Mouse (Mus musculus) ES-Bruce4 (cell line): ENCODE results near the gene Tst.

Experiments used
- CTCF ChIP-seq: IDR thresholded peaks from one replicate; pipeline ENCODE4 v1.8.1; 2011; ENCODE audit warnings: low read depth, low read length
- EP300 ChIP-seq: IDR thresholded peaks from 2 replicates; pipeline ENCODE4 v1.6.1; 2011; ENCODE audit warnings: low read depth, low read length; ENCODE audit not compliant: insufficient read depth
- POLR2A ChIP-seq: IDR thresholded peaks from one replicate; pipeline ENCODE4 v1.8.1; 2011; ENCODE audit warnings: low read length; ENCODE audit not compliant: insufficient read depth

DNA sequence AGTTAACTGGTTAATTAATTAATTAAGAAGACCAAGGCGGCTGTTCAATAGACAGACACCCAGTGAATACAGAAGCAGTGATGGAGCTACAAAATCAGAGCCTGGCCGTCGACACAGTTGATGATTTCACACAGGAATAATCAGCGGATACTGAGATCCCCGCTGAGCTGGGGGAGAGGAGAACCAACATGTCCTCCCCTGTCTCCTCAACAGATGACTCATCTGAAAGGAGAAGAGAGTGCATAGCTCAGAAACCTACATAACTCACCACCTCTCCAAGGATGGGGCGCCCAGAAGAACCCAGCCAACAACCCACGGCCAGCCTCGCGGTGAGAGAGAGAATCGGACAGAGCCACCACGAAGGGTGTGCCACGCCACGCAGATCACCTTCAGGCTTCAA, 14.7 kb upstream of the Tst start:
- TF ChIP-seq EP300: no peak
- TF ChIP-seq CTCF: no peak
- no peak for TF ChIP-seq POLR2A
